Mouse (Mus musculus) CD8-positive naive resting alpha-beta T cell, adult 57 days (primary cell): ENCODE measurements around the gene Dbp. TPM values are rescaled to one million over a fixed set of nuclear protein-coding genes. Genes with fewer than 3 reads are reported as not detected.

Experiments
- total RNA-seq: library from RNA; stranded (reverse); gene quantifications from one replicate; pipeline ENCODE4 v1.2.4, GENCODE M21; 2023

The Dbp gene
- 34.2 TPM for total RNA-seq

DNA sequence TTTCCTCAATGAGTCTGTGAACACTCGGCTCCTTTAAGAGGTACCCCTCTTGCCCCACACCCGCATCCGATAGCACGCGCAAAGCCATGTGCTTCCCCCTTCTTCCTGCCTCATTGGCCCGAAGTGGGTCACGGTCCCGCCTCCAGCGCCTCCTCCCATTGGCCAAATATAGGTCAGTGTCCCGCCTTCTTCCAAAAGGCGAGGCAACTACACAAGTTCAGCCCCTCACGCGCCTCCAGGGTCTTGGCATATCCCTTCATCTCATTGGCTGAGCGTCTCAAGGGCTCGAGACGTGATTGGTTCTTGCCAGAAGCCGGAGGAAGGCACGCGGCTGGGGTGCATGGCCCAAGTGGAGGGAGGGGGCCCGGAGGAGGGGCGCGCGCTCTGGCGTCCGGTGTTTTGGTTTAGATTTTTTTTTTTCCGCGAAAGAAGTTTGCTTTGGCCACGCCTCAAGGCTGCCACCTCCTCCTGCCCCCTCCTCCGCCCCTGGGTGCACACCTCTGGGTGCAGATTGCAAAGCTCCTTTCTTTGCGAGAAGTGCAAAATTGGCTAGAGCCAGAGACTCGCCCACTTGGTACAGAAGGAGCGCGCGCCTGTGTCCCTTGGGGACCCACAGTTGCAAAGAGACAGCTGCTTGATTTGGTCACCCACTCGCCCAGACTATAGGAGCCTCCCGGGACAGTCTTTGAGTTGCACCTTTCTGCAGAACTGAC lies at the start of gene Dbp:
Gene Dbp (plus strand): TSS at position 359 of the 713 bp plus-strand sequence.

DNA sequence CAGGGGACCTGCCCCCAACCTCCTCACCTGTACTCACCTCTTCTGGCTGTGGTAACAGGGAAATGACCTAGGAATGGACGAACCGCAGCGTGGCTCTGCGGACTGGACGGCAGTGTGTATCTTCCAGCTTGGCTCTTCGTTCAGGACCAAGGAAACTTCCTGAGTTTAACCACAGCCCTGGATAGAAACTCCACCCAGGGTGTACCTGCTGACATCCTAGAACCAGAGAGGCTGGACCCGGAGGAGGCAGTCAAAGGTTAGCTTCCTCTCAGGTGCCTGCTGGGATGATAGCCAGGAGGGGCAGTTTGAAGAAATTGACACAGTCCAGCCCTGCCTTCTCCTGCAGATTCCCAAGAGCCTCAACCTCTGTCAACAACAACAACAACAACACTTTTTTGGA lies 38.7 kb upstream of the Dbp start, which contains the start of gene Fut2:
Gene Fut2 (minus strand): TSS at position 234 of the 400 bp plus-strand sequence.

DNA sequence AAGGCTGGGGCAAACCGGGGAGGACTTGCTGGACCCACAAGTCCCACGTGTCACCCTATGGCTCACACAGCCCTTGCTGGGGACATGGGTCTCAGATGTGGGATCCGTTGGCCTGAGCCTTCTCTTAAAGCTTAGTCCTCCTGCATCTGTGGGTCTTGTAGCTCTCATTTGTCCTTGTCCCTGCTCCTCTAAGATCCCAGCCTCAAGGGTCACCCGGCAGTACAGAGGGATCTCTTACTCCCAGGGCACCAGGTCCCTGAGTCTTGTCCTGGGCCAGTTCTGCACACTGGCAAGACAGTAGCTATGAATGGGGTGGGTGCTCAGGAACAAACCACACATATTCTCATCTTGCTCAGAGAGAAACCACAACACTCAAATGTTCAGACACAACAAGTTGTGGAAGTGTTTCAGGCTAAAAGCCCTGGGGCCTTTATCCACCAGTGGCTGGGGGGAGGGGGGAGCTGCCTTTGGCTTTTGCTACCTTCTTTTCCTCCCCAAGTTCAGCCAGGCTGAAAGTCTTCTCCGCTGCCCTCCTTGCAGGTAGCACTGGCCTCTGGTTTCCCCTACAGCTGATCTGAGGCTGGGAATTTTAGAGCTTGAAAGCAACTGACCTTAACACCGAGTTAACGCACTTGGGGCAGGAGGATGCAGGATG lies 21.4 kb upstream of the Dbp start, which contains the start of gene Ntn5:
Gene Ntn5 (plus strand): TSS at position 627 of the 655 bp plus-strand sequence.

DNA sequence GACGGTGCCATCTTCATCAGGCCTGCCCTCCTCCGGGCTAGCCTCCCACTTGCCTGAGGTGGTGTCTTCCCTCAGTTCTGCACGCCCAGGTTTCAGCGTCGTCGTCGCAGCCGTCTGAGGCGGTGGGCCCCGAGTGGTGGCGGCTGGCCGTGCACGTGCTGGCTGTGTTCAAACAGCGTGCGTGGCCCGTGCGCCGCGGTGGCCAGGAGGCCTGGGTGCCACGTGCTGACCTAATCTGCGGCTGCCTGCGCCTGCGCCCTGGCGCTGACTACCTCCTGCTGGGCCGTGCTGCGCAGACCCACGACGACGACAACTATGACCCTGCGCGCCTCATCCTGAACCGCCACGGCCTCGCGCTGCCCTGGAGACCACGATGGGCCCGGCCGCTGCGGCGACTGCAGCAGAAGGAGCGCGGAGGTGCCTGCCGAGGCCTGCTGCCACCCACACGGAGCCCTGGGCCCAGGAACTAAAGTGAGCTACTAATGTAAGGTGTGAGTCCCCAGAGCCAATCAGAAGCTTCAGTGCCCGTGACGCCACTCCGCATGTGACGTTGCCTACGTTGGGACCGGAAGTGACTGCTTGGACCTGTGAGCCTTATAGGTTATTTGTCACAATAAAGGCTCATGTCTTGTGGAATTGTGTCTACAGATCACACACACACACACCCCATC lies 10.8 kb upstream of the Dbp start, which contains the start of gene Sec1:
Gene Sec1 (minus strand): TSS at position 482 of the 671 bp plus-strand sequence.

DNA sequence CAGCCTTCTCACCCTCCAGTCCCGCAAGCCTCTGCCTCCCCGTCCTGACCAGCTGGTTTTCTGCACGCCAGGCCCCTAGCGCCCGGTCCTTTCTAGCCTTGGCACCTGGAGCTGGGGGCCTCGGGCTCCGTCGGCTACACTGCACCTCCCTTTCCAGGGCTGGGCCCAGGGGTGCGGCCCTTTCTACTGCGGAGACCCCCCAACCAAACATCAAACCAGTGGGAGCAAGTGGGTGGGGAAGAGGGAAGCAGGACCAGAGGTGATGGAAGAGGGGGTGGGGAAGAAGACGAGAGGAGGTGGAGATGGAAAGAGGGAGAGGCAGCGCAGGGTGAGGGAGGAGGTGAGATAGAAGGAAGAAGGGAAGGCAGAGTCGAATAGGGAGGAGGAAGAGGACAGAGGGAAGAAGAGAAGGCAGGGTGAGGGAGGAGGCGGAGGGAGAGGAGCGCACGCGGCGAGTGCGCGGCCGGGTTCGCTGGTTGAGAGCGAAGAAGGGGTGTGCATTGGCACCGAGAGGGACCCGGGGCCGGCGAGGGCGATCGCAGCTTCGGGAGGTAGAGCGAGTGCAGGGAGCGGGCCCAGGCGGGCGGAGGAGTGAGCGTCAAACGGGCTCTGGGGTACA lies 5.3 kb upstream of the Dbp start, which contains the start of gene Car11:
Gene Car11 (plus strand): TSS at position 321 of the 619 bp plus-strand sequence.

DNA sequence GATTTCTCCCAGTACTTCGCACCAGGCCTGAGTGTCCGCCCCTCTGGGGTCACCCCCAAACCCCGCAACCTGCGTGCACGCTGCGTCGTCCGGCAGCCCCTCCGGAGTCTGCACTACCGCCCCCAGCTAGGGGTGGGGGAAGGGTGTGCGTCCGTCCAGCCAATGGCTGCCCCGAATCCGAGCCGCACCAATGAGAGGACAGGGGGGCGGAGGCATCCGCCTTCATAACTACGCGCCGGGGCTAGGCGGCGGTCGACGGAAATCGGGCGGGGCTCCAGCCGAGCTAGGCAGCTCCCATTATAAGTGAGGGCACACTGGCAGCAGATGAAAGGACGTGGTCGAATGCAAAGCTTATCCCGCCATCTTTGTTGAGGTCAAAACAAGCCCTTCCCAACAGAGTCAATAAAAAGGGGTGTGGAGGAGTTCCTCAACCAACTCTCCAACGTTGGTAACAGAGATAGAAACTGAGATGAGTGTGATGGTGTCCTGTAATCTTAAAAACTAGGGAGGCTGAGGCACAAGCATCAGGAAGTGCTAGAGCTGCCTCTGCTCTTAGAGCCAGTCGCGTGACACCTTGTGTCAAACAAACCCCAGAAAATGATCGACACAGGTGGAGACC lies 10.3 kb downstream of the Dbp start, which contains the start of gene Rpl18:
Gene Rpl18 (plus strand): TSS at position 368 of the 619 bp plus-strand sequence.

DNA sequence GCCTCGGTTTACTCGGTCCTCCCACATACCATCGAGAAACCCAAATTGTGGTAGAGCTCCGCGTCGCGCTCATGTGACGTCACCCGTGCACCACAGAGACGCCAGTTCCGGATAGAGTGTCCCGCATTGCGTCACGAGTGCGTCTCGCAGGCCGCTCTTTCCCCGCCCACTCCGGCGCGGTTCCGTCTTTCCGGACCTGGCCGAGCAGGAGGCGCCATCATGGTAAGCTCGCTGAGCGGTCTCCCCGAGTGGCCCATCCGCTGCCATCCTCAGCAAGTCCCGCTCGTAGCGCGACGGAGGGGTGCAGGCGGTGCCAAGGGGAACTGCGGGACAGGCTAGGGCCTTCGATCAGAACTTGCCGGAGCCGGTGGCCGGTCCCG lies 13.0 kb downstream of the Dbp start, which contains the start of gene Sphk2:
Gene Sphk2 (minus strand): TSS at position 85 of the 380 bp plus-strand sequence.

DNA sequence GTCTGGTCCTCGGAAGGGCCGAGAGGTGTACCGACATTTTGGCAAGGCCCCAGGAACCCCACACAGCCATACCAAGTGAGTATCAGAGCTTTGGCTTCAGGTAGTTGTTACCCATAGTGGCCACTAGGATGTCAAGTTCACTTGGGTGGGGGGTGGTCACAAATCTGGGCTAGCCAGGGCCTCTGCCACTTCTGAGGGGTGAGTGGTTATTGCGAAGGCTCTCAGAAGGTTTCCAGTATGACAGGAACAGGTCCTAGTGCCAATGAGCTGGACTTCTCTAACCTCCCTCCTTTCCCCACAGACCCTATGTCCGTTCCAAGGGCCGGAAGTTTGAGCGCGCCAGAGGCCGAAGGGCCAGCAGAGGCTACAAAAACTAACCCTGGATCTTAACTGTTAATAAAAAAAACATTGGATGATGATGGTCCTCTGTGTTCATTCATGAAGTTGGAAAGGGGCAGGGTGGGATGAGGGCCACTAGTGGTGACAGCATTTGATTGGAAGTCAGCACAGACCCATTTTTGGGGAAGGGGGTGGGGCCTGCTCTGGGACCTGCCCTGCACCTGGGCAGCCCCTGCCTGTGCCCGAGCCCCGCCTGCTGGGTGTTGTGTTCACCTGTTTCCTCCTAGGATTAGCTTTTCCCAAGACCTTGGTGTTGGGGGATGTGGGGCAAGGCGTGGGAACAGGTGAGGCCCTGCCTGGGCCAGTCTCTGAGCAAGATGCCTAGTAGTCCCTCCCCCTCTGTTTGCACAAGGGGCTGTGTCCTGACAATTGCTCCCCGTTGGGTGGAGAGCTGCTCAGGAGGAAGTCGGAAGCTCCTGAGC lies 15.7 kb downstream of the Dbp start, which contains the start of gene Fam83e:
Gene Fam83e (plus strand): TSS at position 800 of the 821 bp plus-strand sequence.

DNA sequence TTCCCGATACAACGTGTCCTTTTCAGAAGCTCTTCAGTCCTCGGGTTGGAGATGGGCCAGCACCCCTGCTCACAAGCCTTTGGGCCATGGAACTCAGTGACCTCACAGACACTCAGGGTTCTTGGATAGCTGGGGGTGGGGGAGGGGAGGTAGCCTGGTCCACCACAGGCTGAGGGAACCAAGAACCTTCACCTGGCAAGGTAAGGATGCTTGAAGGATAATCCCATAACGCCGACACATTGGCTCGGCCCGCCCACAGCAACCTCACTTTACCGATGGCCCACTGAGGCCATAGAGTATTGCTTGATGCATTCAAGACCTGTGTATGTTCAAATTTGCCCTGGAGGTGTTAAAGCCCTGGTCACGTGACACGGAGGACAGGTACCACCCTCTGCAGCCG lies 20.8 kb downstream of the Dbp start, which contains the start of gene Spaca4:
Gene Spaca4 (minus strand): TSS at position 101 of the 400 bp plus-strand sequence.

Other genes starting within 250 kb of the Dbp start
- 405 TPM for gene Ftl1, start 245.2 kb upstream of the Dbp start, total RNA-seq
- 82.1 TPM for gene Bax, start 238.2 kb upstream of the Dbp start, total RNA-seq
- gene Tulp2, start 223.2 kb upstream of the Dbp start, total RNA-seq, result not detected
- gene Gm45808, start 218.3 kb upstream of the Dbp start, total RNA-seq, result not detected
- 1.1 TPM for gene Dhdh, start 216.3 kb upstream of the Dbp start, total RNA-seq
- gene Nucb1, start 194.7 kb upstream of the Dbp start, total RNA-seq, result 78.1 TPM
- 996 TPM for gene Ppp1r15a, start 178.8 kb upstream of the Dbp start, total RNA-seq
- 0.77 TPM for gene Plekha4, start 178.8 kb upstream of the Dbp start, total RNA-seq
- gene Hsd17b14, start 150.2 kb upstream of the Dbp start, total RNA-seq, result not detected
- 29.1 TPM for gene Bcat2, start 134.9 kb upstream of the Dbp start, total RNA-seq
- gene Fgf21, start 89.6 kb upstream of the Dbp start, total RNA-seq, result not detected
- 0.18 TPM for gene Fut1, start 87.8 kb upstream of the Dbp start, total RNA-seq
- 0.28 TPM for gene Izumo1, start 83.3 kb upstream of the Dbp start, total RNA-seq
- 0.52 TPM for gene Rasip1, start 77.6 kb upstream of the Dbp start, total RNA-seq
- not detected for gene Mamstr, start 65.1 kb upstream of the Dbp start, total RNA-seq
- gene Fut2, start 38.7 kb upstream of the Dbp start, total RNA-seq, result not detected
- gene Ntn5, start 21.1 kb upstream of the Dbp start, total RNA-seq, result not detected
- not detected for gene Sec1, start 10.7 kb upstream of the Dbp start, total RNA-seq
- 5.0 TPM for gene Car11, start 5.2 kb upstream of the Dbp start, total RNA-seq
- gene Rpl18, start 10.4 kb downstream of the Dbp start, total RNA-seq, result 3,071 TPM
- 30.4 TPM for gene Sphk2, start 12.9 kb downstream of the Dbp start, total RNA-seq
- 3.1 TPM for gene Fam83e, start 16.1 kb downstream of the Dbp start, total RNA-seq
- gene Spaca4, start 20.7 kb downstream of the Dbp start, total RNA-seq, result not detected
- 1.1 TPM for gene Lmtk3, start 78.7 kb downstream of the Dbp start, total RNA-seq
- gene Sult2b1, start 79.6 kb downstream of the Dbp start, total RNA-seq, result 3.8 TPM
- gene Cyth2, start 109.5 kb downstream of the Dbp start, total RNA-seq, result 119 TPM
- 3.9 TPM for gene Kcnj14, start 119.7 kb downstream of the Dbp start, total RNA-seq
- gene Grwd1, start 125.9 kb downstream of the Dbp start, total RNA-seq, result 37.0 TPM
- 60.4 TPM for gene Kdelr1, start 167.7 kb downstream of the Dbp start, total RNA-seq
- gene Grin2d, start 173.3 kb downstream of the Dbp start, total RNA-seq, result 0.43 TPM
- gene Syngr4, start 191.6 kb downstream of the Dbp start, total RNA-seq, result not detected
- 8.9 TPM for gene Tmem143, start 191.9 kb downstream of the Dbp start, total RNA-seq
- gene Emp3, start 216.3 kb downstream of the Dbp start, total RNA-seq, result 353 TPM
- 1.7 TPM for gene Ccdc114, start 219.0 kb downstream of the Dbp start, total RNA-seq